Mouse (Mus musculus) olfactory bulb, adult 2 months (tissue): ENCODE measurements around the gene Fmn2. TPM values are rescaled to one million over a fixed set of nuclear protein-coding genes. Genes with fewer than 3 reads are reported as not detected.
A peak's percentile ranks its signal among the peaks of the same experiment; 100 is the strongest.

ENCODE experiments used
- H3K27ac ChIP-seq: fragments of 200-500 bp; 2 replicates; pipeline ENCODE4 v1.5.1; 2012; ENCODE audit warnings: low read depth, low read length; ENCODE audit not compliant: insufficient read depth
- H3K4me1 ChIP-seq: fragments of 200-500 bp; 2 replicates; pipeline ENCODE4 v1.6.1; 2012; ENCODE audit warnings: low read length; ENCODE audit not compliant: control insufficient read depth, insufficient read depth
- H3K4me3 ChIP-seq: fragments of 200-500 bp; 2 replicates; pipeline ENCODE4 v1.5.1; 2012; ENCODE audit warnings: mild to moderate bottlenecking, low read depth, low read length, moderate library complexity; ENCODE audit not compliant: insufficient read depth
- CTCF ChIP-seq: fragments of 200-500 bp; IDR thresholded peaks from 2 replicates; pipeline ENCODE4 v1.5.1; 2012; ENCODE audit warnings: low read depth, mild to moderate bottlenecking, low read length, moderate library complexity; ENCODE audit not compliant: insufficient read depth
- POLR2A ChIP-seq: fragments of 200-500 bp; IDR thresholded peaks from 2 replicates; pipeline ENCODE4 v1.6.1; 2012; ENCODE audit warnings: mild to moderate bottlenecking, low read depth, low read length, moderate library complexity; ENCODE audit not compliant: insufficient read depth
- WGBS: fragments of 180-500 bp; shearing (Covaris S2); methylation state at CpG from one replicate; pipeline ENCODE4 v1.1.7; 2018; 5-methylcytosine and 5-hydroxymethylcytosine counted together
- polyA plus RNA-seq: library from polyadenylated mRNA; stranded (reverse); fragments of >200 nt; gene quantifications from 2 replicates; pipeline ENCODE4 v1.2.4, GENCODE M21; 2012; ENCODE audit warnings: low replicate concordance; ENCODE audit not compliant: missing spikeins, insufficient read depth, insufficient read length

Fmn2 gene
- 291 TPM in 1 of 2 replicates, not detected in the other for polyA plus RNA-seq

DNA sequence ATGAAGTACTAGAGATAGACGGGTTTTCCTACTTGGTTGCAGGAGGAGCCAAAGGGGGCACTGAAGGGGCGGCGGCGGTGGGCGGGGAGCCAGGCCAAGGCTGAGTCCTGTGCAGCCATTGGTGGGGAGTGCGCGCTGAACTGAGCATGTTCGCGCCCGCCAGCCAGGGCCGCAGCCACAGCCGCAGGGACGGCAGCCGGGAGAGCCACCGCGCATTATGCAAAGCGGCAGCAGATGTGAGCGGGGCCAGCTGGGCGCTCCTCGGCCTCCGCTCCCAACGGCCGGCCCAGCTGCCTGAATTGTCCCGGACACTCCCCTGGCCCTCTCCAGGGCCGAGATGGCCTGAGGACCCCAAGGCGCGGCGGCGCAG is at the start of gene Fmn2:
TSS of gene Fmn2 (plus strand) at position 165 of the 370 bp plus-strand sequence.
- under 1% methylated on average over 29 of the region's 29 CpGs for WGBS

DNA sequence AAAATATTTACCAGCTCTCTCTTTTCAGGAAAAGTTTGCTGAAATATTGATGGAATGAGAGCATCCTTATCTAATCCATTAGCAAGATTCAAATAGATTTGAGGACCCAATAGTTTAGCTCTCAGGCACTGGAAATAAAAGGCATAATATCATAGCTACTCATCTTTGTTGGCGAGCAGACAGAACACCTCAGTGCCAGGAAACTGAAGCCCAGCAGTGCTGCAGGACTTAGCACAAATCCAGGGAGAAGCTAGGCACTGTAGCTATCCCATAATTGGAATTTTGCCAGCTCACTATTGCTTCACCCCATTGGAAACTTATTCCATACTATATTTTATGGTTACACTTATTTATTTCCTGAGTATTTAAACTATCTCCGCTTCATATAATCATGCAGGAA is 46.5 kb upstream of the Fmn2 start:
- WGBS = 93% methylated on average over 2 of the region's 2 CpGs
- H3K27ac ChIP-seq = no peak overlapping the region
- no peaks in the 10 kb centered on the region for H3K4me1 ChIP-seq
- no peak for TF ChIP-seq CTCF
- TF ChIP-seq POLR2A = no peak
- H3K4me3 ChIP-seq = no peak overlapping the region

More for the DNA sequence above, at the start of gene Fmn2:
- H3K4me1 ChIP-seq = no peaks in the 10 kb centered on the region
- H3K27ac ChIP-seq = peak within 1 kb of the TSS; percentile 94
- peak within 1 kb of the TSS; percentile 100 for H3K4me3 ChIP-seq
- TF ChIP-seq CTCF = no peak
- peak; percentile 95 for TF ChIP-seq POLR2A

DNA sequence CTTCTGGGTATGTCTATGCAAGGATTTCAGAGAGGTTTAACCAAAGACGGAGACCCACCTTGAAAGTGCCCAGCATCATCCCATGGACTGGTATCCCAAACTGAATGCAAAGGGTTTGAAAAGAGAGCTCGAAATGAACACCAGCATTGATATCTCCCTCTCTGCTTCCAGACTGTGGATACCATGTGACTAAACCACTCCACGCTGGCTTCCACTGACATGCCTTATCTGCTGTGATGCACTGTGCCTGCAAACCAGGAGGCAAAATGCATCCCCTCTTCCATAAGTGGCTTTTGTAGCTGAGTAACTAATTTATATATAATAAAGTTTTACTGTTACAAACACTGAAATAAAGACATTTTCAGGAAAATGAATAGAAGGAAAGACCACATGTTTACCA is 36.2 kb upstream of the Fmn2 start:
- TF ChIP-seq POLR2A = no peak
- TF ChIP-seq CTCF = no peak
- H3K27ac ChIP-seq = no peak overlapping the region
- no peak overlapping the region for H3K4me3 ChIP-seq
- 87% methylated on average over 3 of the region's 3 CpGs for WGBS
- no peaks in the 10 kb centered on the region for H3K4me1 ChIP-seq

- H3K27ac ChIP-seq = no peak overlapping the region
- TF ChIP-seq CTCF (no peak), POLR2A (no peak)
- no peaks in the 10 kb centered on the region for H3K4me1 ChIP-seq
- H3K4me3 ChIP-seq = no peak overlapping the region
- WGBS = 33% methylated on average over 2 of the region's 2 CpGs
Observed at GRCm38 (mm10) chr1:174466240-174466639, 35.4 kb upstream of the Fmn2 start.

GRCm38 (mm10) chr1:174469736-174470135 is 31.9 kb upstream of the Fmn2 start:
- 2% methylated on average over 6 of the region's 6 CpGs for WGBS

GRCm38 (mm10) chr1:174482567-174482966 is 19.1 kb upstream of the Fmn2 start:
- no peaks in the 10 kb centered on the region for H3K4me1 ChIP-seq
- TF ChIP-seq CTCF (no peak), POLR2A (no peak)
- H3K27ac ChIP-seq = no peak overlapping the region
- no peak overlapping the region for H3K4me3 ChIP-seq
- 74% methylated on average over 6 of the region's 6 CpGs for WGBS

More at GRCm38 (mm10) chr1:174469736-174470135, 31.9 kb upstream of the Fmn2 start:
- no peak overlapping the region for H3K27ac ChIP-seq
- H3K4me3 ChIP-seq = no peak overlapping the region
- no peaks in the 10 kb centered on the region for H3K4me1 ChIP-seq
- no peak for TF ChIP-seq CTCF
- no peak for TF ChIP-seq POLR2A

DNA sequence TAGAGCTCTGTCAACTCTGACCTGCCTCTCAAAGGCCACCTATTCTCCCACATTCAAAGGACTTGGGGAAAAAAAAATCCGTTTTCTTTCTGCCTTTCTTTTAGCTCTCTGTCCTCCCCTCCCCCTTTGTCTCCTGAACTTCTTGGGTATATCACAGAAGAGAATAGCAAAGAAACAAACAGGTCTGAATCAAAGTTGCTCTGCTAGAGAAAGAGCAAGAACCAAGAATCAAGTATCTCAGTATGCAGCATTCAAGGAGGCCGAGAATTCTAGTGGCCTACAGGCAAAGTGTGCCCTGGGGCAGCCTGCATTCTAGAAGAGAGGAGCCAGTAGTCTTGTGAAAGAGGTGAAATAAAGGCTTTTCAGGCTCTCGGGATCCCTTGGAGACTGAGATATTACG is 1.6 kb upstream of the Fmn2 start:
- Histone ChIP-seq H3K27ac (no peak overlapping the region), H3K4me3 (no peak overlapping the region), H3K4me1 (no peaks in the 10 kb centered on the region)
- TF ChIP-seq CTCF = no peak
- TF ChIP-seq POLR2A = no peak
- 51% methylated on average over 4 of the region's 4 CpGs for WGBS

DNA sequence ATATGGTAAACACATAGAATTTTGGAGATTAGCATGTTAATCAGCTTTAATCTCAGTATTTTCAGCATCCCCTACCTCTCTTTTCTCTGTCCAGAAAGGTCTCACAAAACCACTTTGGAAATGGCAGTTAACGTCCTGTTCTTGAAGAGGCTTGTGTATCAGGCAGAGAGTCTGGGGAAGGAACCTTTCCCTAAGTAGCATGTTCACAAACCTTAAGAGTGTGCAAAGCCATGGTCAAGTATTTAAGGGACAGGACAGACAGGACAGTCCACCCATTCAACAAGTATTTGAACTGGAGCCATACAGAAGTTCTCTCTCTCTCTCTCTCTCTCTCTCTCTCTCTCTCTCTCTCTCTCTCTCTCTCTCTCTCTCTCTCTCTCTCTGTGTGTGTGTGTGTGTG is 614 bp upstream of the Fmn2 start:
- H3K4me3 ChIP-seq = no peak overlapping the region
- WGBS = 30% methylated on average over 1 of the region's 1 CpGs

GRCm38 (mm10) chr1:174502031-174502845 is 613 bp downstream of the Fmn2 start:
- Histone ChIP-seq H3K27ac (peak overlapping the region; percentile 94), H3K4me3 (peak overlapping the region; percentile 100), H3K4me1 (no peaks in the 10 kb centered on the region; the same call in 1 of the 2 replicates)
- TF ChIP-seq POLR2A (0 out of 2 replicates have a peak, but pooled peaks have one; percentile 2), CTCF (no peak)
- under 1% methylated on average over 40 of the region's 40 CpGs for WGBS

More for the DNA sequence above, 614 bp upstream of the Fmn2 start:
- no peak overlapping the region for H3K27ac ChIP-seq
- no peak for TF ChIP-seq CTCF
- no peak for TF ChIP-seq POLR2A
- H3K4me1 ChIP-seq = no peaks in the 10 kb centered on the region
